Mouse (Mus musculus) G1E (cell line): ENCODE data around the gene F11r.

ENCODE experiments used
- CTCF ChIP-seq: IDR thresholded peaks from 2 replicates; pipeline ENCODE4 v1.5.1; 2012; ENCODE audit warnings: low read depth, low read length, inconsistent platforms, mixed read lengths
- GATA2 ChIP-seq: IDR thresholded peaks from 2 replicates; pipeline ENCODE4 v1.6.1; 2012; ENCODE audit warnings: low read depth, low read length, inconsistent platforms, borderline replicate concordance
- POLR2AphosphoS5 ChIP-seq: IDR thresholded peaks from 2 replicates; pipeline ENCODE4 v1.6.1; 2012; ENCODE audit warnings: low read depth, low read length, inconsistent platforms; ENCODE audit not compliant: insufficient replicate concordance

- no peak for TF ChIP-seq CTCF
- TF ChIP-seq GATA2: no peak
- no peak for TF ChIP-seq POLR2AphosphoS5
Observed at GRCm38 (mm10) chr1:171452522-171452921, 15.2 kb downstream of the F11r start.
